ENCODE assay signal across 8 mouse cellular contexts in genomic region chr2:66256220-66257131, GRCm38 (mm10). TPM values are rescaled to one million over a fixed set of nuclear protein-coding genes. Genes with fewer than 3 reads are reported as not detected.
DNase-seq lines count a peak whose midpoint lies in the region; ATAC-seq lines count a peak whose summit lies in the region.

Gene Ttc21b, minus strand, starts transcription at chr2:66256617.

- intact Hi-C loops in left cerebral cortex, postnatal 4 days (cut with DNase I), result loop anchor here (2.0 to 10.0 kb wide), 2 partner anchors 152 to 388 kb away; no protein-coding TSS in a partner anchor

- peak; percentile 97 for DNase-seq in adrenal gland, postnatal 25 days
- DNase-seq in embryonic facial prominence, embryonic 10.5 days (ENCODE audit: low spot score), result peak; percentile 97
- DNase-seq in heart, adult 11 months, result peak; percentile 100
- peak; percentile 96 for DNase-seq in kidney, adult 11 months
- peak; percentile 99 for DNase-seq in left cerebral cortex, postnatal 4 days
- peak; percentile 99 for DNase-seq in midbrain, embryonic 11.5 days (ENCODE audit: low spot score, missing footprints)
- DNase-seq in right cerebral cortex, postnatal 4 days, result peak; percentile 97
- DNase-seq in yolk sac, embryonic 10.5 days (ENCODE audit: low spot score), result peak; percentile 97

- H3K27me3 ChIP-seq in embryonic facial prominence, embryonic 10.5 days (replicated peaks; ENCODE audit: low read depth, poor library complexity, severe bottlenecking), result no peaks in the 10 kb centered on the region
- no peaks in the 10 kb centered on the region for H3K27me3 ChIP-seq in midbrain, embryonic 11.5 days (ENCODE audit: control insufficient read depth, insufficient read depth, low read length)

- peak within 1 kb of the TSS; percentile 88 for H3K4me3 ChIP-seq in embryonic facial prominence, embryonic 10.5 days
- peak within 1 kb of the TSS; percentile 65 for H3K4me3 ChIP-seq in midbrain, embryonic 11.5 days (ENCODE audit: low read depth, low read length)

- H3K27ac ChIP-seq in embryonic facial prominence, embryonic 10.5 days (replicated peaks), result peak within 1 kb of the TSS; percentile 93
- peak within 1 kb of the TSS; percentile 1; the same call in 1 of the 2 replicates for H3K27ac ChIP-seq in midbrain, embryonic 11.5 days (ENCODE audit: low read depth, low read length)

- ATAC-seq in midbrain, embryonic 11.5 days (ENCODE audit: low FRiP score), result peak; percentile 99

- H3K36me3 ChIP-seq in embryonic facial prominence, embryonic 10.5 days (replicated peaks), result peaks cover 7% of the 10 kb centered on the region
- peaks cover under 1% of the 10 kb centered on the region for H3K36me3 ChIP-seq in midbrain, embryonic 11.5 days (ENCODE audit: control insufficient read depth, insufficient read depth, low read length)

- peak within 1 kb of the TSS; percentile 61 for H3K4me2 ChIP-seq in midbrain, embryonic 11.5 days

- no peaks in the 10 kb centered on the region for H3K9me3 ChIP-seq in embryonic facial prominence, embryonic 10.5 days
- H3K9me3 ChIP-seq in midbrain, embryonic 11.5 days (ENCODE audit: control insufficient read depth, low read length), result no peaks in the 10 kb centered on the region

- under 1% methylated on average over 56 of the region's 56 CpGs for WGBS in embryonic facial prominence, embryonic 10.5 days
- WGBS in midbrain, embryonic 11.5 days, result under 1% methylated on average over 56 of the region's 56 CpGs

- H3K9ac ChIP-seq in midbrain, embryonic 11.5 days (ENCODE audit: low read length), result peak within 1 kb of the TSS; percentile 75

- H3K4me1 ChIP-seq in embryonic facial prominence, embryonic 10.5 days, result peaks cover 9% of the 10 kb centered on the region; the same call in 1 of the 2 replicates
- H3K4me1 ChIP-seq in midbrain, embryonic 11.5 days (ENCODE audit: control insufficient read depth, insufficient read depth, low read length), result peaks cover 5% of the 10 kb centered on the region

RNA-seq across cellular contexts. Expression of gene Ttc21b, which starts in this region (rescaled TPM):
- total RNA-seq in adrenal gland, postnatal 25 days (2021), result 10.7 and 14.8 TPM in 2 replicates
- polyA plus RNA-seq in embryonic facial prominence, embryonic 10.5 days (2016; fragmentation: Nextera tagmentation; extraction: Ambion mirVana), result 11.9 and 13.7 TPM in 2 replicates
- 10 to 100 TPM; 13.3 to 14.2 TPM for total RNA-seq in left cerebral cortex, postnatal 4 days (2021)
- 15.1 and 17.4 TPM in 2 replicates for polyA plus RNA-seq in midbrain, embryonic 11.5 days (2014; fragmentation: Nextera tagmentation; extraction: Ambion mirVana)

Comparison
In these comparisons a context has a peak if more than half of its experiments do, and no peak if none do; other contexts are left out.
1. Peak in every context shown above with its lines: DNase-seq, ATAC-seq, H3K4me3 ChIP-seq and H3K27ac ChIP-seq.